Mouse (Mus musculus) G1E (cell line): ENCODE measurements around the gene Edem2.

Experiments
- CTCF ChIP-seq: IDR thresholded peaks from 2 replicates; pipeline ENCODE4 v1.5.1; 2012; ENCODE audit warnings: low read depth, low read length, inconsistent platforms, mixed read lengths
- GATA1 ChIP-seq: IDR thresholded peaks from 2 replicates; pipeline ENCODE4 v1.6.1; 2012; ENCODE audit warnings: borderline replicate concordance, low read length, inconsistent platforms, mixed read lengths
- POLR2AphosphoS5 ChIP-seq: IDR thresholded peaks from 2 replicates; pipeline ENCODE4 v1.6.1; 2012; ENCODE audit warnings: low read depth, low read length, inconsistent platforms; ENCODE audit not compliant: insufficient replicate concordance
- TAL1 ChIP-seq: conservative IDR thresholded peaks from 2 replicates; pipeline ENCODE4 v1.6.1; 2012; ENCODE audit warnings: low read depth, low read length, inconsistent platforms, mixed read lengths

- TF ChIP-seq CTCF (no peak), POLR2AphosphoS5 (no peak), GATA1 (no peak), TAL1 (no peak)
These were observed 45.5 kb downstream of the Edem2 start for GRCm38 (mm10) chr2:155683821-155684220.
